Mouse (Mus musculus) midbrain, embryonic 16.5 days (tissue): ENCODE measurements at regions not wholly inside any gene's neighbourhood (a gene's known extent, or its start where the extent isn't known, plus 50 kb on each side); places are given as distances from the start of the nearest gene placed in this dataset.

Experiments used
- ATAC-seq: fragments of 200-750 bp; cut with Nextera tagmentation; 2 replicates; pipeline ENCODE4 v1.8.0; 2017; ENCODE audit warnings: moderate TSS enrichment
- H3K27ac ChIP-seq: fragments of 300-500 bp; sonication (generic); 2 replicates; pipeline ENCODE4 v1.5.1; 2014; ENCODE audit warnings: mild to moderate bottlenecking, low read length, mixed read lengths
- H3K27me3 ChIP-seq: fragments of 300-500 bp; sonication (generic); 2 replicates; pipeline ENCODE4 v1.6.1; 2014; ENCODE audit warnings: low read depth, low read length, mixed read lengths; ENCODE audit not compliant: control insufficient read depth, insufficient read depth
- H3K36me3 ChIP-seq: fragments of 300-500 bp; sonication (generic); 2 replicates; pipeline ENCODE4 v1.6.1; 2014; ENCODE audit warnings: mild to moderate bottlenecking, low read length, moderate library complexity, mixed read lengths; ENCODE audit not compliant: control insufficient read depth, insufficient read depth
- H3K4me1 ChIP-seq: fragments of 300-500 bp; sonication (generic); 2 replicates; pipeline ENCODE4 v1.6.1; 2014; ENCODE audit warnings: mild to moderate bottlenecking, low read length, mixed read lengths; ENCODE audit not compliant: control insufficient read depth, insufficient read depth
- H3K4me2 ChIP-seq: fragments of 300-500 bp; sonication (generic); 2 replicates; pipeline ENCODE4 v1.6.1; 2014; ENCODE audit warnings: mild to moderate bottlenecking, low read length, mixed read lengths
- H3K4me3 ChIP-seq: fragments of 300-500 bp; sonication (generic); 2 replicates; pipeline ENCODE4 v1.5.1; 2014; ENCODE audit warnings: low read depth, mild to moderate bottlenecking, low read length, moderate library complexity, mixed read lengths
- H3K9ac ChIP-seq: fragments of 300-500 bp; sonication (generic); 2 replicates; pipeline ENCODE4 v1.6.1; 2014; ENCODE audit warnings: low read depth, low read length, mixed read lengths
- H3K9me3 ChIP-seq: fragments of 300-500 bp; sonication (generic); replicated peaks from 2 replicates; pipeline ENCODE4 v1.6.1; 2014; ENCODE audit warnings: mild to moderate bottlenecking, low read length, mixed read lengths; ENCODE audit not compliant: control insufficient read depth, poor library complexity, severe bottlenecking
- WGBS: fragments of 180-500 bp; shearing (Covaris S2); extraction: QIAGEN DNeasy Blood & Tissue Kit; methylation state at CpG from one replicate; pipeline ENCODE4 v1.1.7; 2014; 5-methylcytosine and 5-hydroxymethylcytosine counted together

DNA sequence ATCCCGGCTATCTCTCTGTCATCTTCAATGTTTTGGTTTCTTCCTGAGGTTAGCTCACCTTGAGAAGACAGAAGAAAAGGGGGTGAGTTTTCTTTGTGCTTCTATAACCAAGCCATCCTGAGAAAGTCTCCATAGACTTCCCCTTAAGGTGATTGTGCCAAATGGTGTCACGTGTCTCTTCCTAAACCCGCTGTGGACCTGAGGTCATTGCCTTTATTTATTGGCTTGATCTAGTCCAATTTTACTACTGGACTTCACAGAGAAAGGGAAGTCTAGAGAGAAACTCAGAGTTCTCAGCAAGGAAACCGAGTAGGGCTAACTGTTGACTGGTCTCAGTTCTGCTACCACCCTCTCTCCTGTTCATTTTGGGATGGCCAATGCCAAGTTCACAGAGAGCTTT lies 100.3 kb downstream of the Evx1 start:
- ATAC-seq = no peak
- Histone ChIP-seq H3K27me3 (no peaks in the 10 kb centered on the region), H3K36me3 (no peaks in the 10 kb centered on the region), H3K4me3 (no peak overlapping the region), H3K4me2 (no peak overlapping the region), H3K4me1 (peaks cover 4% of the 10 kb centered on the region), H3K27ac (no peak overlapping the region), H3K9ac (no peak overlapping the region), H3K9me3 (no peaks in the 10 kb centered on the region)
- WGBS = 96% methylated on average over 4 of the region's 4 CpGs

DNA sequence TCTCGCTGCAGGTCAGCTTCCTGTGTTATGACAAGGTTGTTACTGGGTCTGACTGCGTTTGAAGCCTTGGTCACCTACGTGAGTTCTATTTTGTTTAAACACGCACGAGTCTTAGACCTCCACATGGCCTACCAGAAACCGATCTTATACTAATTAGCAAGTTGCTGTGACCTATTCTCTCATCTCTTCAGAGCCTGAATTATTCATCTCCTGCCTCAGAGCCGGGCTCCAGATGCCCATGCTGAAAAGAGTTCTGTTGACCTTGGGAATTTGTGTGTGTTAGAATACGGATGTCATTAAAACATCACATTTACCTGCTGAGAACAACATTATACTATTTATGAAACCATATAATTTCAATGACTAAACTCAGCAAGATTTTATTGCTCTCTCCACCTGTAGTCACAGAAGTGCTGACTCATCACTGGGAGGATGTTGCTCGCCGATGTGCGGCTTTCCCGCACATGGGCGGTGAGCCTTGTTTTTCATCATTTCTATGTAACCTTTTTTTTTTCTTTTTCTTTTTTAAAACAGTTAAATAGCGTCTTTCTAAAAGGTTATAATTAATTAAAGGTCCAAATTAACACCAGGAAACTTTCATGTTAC lies 102.1 kb downstream of the Evx1 start:
- Histone ChIP-seq H3K9ac (no peak overlapping the region), H3K4me1 (peaks cover 4% of the 10 kb centered on the region), H3K27me3 (no peaks in the 10 kb centered on the region), H3K4me3 (no peak overlapping the region), H3K36me3 (no peaks in the 10 kb centered on the region), H3K9me3 (no peaks in the 10 kb centered on the region), H3K4me2 (no peak overlapping the region), H3K27ac (no peak overlapping the region)
- no peak for ATAC-seq
- WGBS = 80% methylated on average over 14 of the region's 14 CpGs

DNA sequence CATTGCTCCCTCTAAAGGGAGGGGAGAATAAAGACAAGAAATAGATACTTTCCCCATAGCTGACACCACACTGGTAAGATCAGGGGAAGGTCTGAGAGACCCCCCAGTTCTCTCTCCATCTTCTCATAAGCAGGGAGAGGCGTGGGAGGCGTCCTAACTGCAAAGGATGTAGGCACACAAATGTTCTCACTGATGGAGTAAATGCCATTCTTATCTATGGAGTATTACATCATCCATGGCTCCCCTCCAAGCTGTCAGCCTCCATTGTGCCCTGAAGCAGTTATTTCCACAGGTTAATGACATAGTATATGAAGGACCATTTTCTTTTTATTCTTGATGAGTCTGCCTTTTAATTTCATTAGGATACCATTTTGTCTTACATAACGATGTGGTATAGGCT lies 103.2 kb downstream of the Evx1 start:
- Histone ChIP-seq H3K27me3 (no peaks in the 10 kb centered on the region), H3K4me3 (no peak overlapping the region), H3K4me2 (no peak overlapping the region), H3K36me3 (no peaks in the 10 kb centered on the region), H3K27ac (no peak overlapping the region), H3K9me3 (no peaks in the 10 kb centered on the region), H3K9ac (no peak overlapping the region), H3K4me1 (peaks cover 4% of the 10 kb centered on the region)
- no peak for ATAC-seq
- WGBS = 76% methylated on average over 3 of the region's 3 CpGs

DNA sequence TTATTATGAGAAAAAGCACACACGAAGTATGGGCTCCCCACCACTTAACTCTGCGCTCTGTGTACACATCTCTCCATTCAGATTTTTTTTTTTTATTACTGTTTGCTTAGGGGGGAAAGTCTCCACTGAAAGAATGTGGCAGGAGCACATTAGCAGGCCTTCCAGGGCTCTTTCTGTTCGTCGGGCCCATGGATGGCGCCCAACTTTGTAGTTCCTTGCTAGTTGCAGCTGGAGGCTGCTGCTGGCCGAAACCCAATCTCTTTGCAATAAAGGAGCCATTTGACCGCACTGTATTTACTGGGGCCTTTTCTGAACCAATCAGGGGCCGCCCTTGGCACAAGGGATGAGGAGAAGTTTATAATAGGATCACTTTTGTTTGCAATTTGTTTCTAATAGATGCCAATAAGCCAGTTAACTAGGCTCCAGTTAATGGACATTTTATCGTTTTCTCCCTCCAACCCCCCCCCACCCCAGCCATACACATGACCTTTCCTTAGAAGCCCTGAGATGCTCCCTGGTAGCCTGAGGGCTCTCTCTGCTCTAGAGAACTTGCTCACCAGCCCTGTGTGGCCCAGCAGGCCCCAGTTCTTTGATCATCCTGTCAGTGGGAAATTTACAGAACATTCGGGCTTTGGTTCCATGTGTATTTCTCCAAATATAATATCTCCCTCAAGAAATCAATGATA lies 104.3 kb downstream of the Evx1 start:
- H3K27ac ChIP-seq = no peak overlapping the region
- no peaks in the 10 kb centered on the region for H3K9me3 ChIP-seq
- WGBS = 56% methylated on average over 10 of the region's 10 CpGs
- H3K36me3 ChIP-seq = no peaks in the 10 kb centered on the region
- H3K4me3 ChIP-seq = no peak overlapping the region
- H3K27me3 ChIP-seq = no peaks in the 10 kb centered on the region
- peaks cover 4% of the 10 kb centered on the region for H3K4me1 ChIP-seq
- no peak for ATAC-seq
- no peak overlapping the region for H3K9ac ChIP-seq
- H3K4me2 ChIP-seq = no peak overlapping the region

DNA sequence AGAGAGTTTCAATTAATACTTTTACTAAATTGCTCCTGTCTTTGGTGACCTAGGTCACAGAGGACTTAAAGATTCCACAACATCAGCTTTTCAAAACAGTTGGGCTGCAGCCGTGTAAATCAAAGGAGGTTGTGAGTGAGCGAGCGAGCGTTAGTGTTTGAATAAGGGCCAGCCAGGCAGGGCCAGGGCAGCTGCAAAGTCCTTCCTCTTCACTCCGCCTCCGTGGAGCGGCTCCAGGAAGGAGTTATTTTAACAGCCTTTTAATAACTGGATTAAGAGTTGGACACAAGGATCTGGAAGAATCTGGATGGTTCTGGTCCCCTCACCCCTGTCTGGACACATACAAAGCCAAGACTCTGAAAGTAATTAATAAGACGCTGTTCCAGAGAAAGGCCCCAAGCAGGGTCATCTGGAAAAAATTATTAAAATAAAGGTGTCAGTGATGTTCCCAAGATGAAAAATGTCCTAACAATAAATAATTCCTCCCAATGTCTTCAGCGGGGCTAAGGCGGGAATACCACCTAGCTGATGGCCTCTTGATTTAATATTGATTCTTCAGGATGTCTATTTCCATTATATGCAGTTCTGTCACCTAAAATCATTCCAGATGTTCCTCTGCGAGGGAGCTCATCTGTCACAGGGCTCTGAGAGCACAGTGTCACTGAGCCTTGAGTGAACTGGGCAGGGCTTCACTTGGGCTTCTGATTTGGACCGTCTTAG lies 105.3 kb downstream of the Evx1 start:
- H3K4me3 ChIP-seq = no peak overlapping the region
- H3K4me1 ChIP-seq = peaks cover 4% of the 10 kb centered on the region
- H3K36me3 ChIP-seq = no peaks in the 10 kb centered on the region
- no peaks in the 10 kb centered on the region for H3K27me3 ChIP-seq
- no peak overlapping the region for H3K9ac ChIP-seq
- no peak overlapping the region for H3K4me2 ChIP-seq
- 40% methylated on average over 12 of the region's 12 CpGs for WGBS
- ATAC-seq = no peak
- H3K9me3 ChIP-seq = no peaks in the 10 kb centered on the region
- no peak overlapping the region for H3K27ac ChIP-seq

DNA sequence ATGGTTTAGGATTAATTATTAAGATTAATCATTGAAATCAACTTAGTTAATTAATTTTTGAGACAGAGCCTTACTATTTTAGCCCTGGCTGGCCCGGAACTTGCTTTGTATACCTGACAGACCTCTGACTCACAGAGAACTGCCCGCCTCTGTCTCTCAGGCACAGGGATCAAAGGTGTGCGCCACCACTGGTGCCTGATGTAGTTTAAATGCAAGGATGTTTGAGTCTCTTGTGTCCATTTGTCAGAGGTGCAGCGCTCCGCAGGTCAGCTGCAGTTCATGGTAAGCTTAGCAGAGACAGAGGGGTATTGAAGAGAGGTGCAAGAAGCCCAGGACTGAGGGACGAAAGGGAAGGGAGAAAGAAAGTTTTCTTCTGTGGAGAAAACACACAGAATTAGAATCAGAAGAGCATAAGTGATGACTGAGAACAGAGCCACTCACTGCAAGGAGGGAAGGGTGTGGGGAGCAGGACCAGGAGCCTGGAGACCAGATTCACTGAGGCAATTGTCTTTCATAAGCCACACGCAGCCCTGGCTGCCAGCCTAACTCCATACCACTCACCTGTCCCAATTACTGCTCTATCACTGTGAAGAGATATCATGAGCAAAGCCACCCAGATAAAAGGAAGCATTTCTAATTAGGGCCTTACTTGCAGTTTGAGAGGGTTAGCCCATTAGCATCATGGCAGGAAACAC lies 107.1 kb downstream of the Evx1 start:
- Histone ChIP-seq H3K9ac (no peak overlapping the region), H3K27me3 (no peaks in the 10 kb centered on the region)

DNA sequence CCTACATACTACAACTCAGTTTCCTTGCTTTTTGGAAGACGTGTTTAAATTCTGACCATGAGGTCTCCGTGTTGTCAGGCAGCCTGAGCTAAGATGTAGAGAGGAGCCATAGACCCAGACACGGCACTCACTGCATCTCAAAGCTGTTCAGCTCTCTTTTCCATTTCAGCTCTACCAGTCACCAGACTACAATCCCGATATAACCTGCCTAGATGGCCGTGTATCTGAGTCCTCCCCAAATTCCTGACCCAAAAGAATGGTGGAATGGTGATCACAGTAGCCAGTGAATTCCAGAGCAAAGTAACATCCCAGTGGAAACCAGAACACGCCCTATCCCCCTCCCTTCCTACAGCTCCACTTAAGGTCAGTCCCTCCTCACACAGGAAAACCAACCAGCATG lies 108.5 kb downstream of the Evx1 start:
- H3K9me3 ChIP-seq = no peaks in the 10 kb centered on the region
- H3K27ac ChIP-seq = no peak overlapping the region
- no peaks in the 10 kb centered on the region for H3K27me3 ChIP-seq
- H3K4me2 ChIP-seq = no peak overlapping the region
- ATAC-seq = no peak
- 87% methylated on average over 6 of the region's 6 CpGs for WGBS
- H3K36me3 ChIP-seq = no peaks in the 10 kb centered on the region
- H3K4me1 ChIP-seq = peaks cover 4% of the 10 kb centered on the region
- H3K9ac ChIP-seq = no peak overlapping the region
- H3K4me3 ChIP-seq = no peak overlapping the region

More for the DNA sequence above, 107.1 kb downstream of the Evx1 start:
- H3K36me3 ChIP-seq = no peaks in the 10 kb centered on the region
- no peak overlapping the region for H3K4me3 ChIP-seq
- H3K9me3 ChIP-seq = no peaks in the 10 kb centered on the region
- no peak overlapping the region for H3K27ac ChIP-seq
- no peak overlapping the region for H3K4me2 ChIP-seq
- WGBS = 83% methylated on average over 7 of the region's 7 CpGs
- no peak for ATAC-seq
- H3K4me1 ChIP-seq = peaks cover 4% of the 10 kb centered on the region

DNA sequence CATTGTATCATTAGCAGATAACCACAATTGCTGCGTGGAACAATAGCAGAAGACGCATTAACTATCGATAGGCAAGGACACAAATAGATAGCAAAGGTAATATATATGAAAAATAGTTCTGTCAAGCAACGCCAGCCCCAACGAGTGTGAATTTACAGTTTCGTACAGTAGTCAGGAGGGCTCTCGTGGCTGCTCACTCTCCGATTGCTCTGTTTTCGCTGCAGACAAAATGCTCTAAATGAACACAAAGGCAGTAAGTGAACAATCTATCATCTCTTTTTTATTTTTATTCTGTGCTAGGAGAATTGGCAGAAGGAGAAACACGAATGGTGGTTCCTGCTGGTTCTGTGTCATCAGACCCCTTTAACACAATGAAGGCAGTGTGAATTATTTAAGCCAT lies 109.4 kb downstream of the Evx1 start:
- Histone ChIP-seq H3K27ac (no peak overlapping the region), H3K36me3 (no peaks in the 10 kb centered on the region), H3K4me2 (no peak overlapping the region), H3K4me3 (no peak overlapping the region), H3K4me1 (peaks cover 2% of the 10 kb centered on the region), H3K27me3 (no peaks in the 10 kb centered on the region), H3K9ac (no peak overlapping the region), H3K9me3 (no peaks in the 10 kb centered on the region)
- ATAC-seq = no peak
- WGBS = 79% methylated on average over 10 of the region's 10 CpGs
